Mouse (Mus musculus) midbrain, embryonic 11.5 days (tissue): ENCODE results near the gene 1110012L19Rik. TPM values are rescaled to one million over a fixed set of nuclear protein-coding genes. Genes with fewer than 3 reads are reported as not detected.
"Not testable (repeated sequence)": the region's sequence is repeated elsewhere in the genome, so short reads cannot be mapped to it uniquely, and the experiment has no call there.

Source experiments
- ATAC-seq: fragments of 200-750 bp; cut with Nextera tagmentation; 2 replicates; pipeline ENCODE4 v1.8.0; 2017; ENCODE audit warnings: moderate TSS enrichment, moderate library complexity; ENCODE audit not compliant: low FRiP score
- DNase-seq: peaks from one replicate; pipeline ENCODE4 v3.0.0; 2015; ENCODE audit warnings: low spot score; ENCODE audit errors: missing footprints
- H3K27ac ChIP-seq: fragments of 300-500 bp; sonication (generic); 2 replicates; pipeline ENCODE4 v1.5.1; 2014; ENCODE audit warnings: low read depth, low read length
- H3K27me3 ChIP-seq: fragments of 300-500 bp; sonication (generic); 2 replicates; pipeline ENCODE4 v1.6.1; 2014; ENCODE audit warnings: mild to moderate bottlenecking, low read length, moderate library complexity, mixed read lengths; ENCODE audit not compliant: control insufficient read depth, insufficient read depth
- H3K36me3 ChIP-seq: fragments of 300-500 bp; sonication (generic); 2 replicates; pipeline ENCODE4 v1.6.1; 2014; ENCODE audit warnings: mild to moderate bottlenecking, low read length, moderate library complexity, mixed read lengths; ENCODE audit not compliant: control insufficient read depth, insufficient read depth
- H3K4me1 ChIP-seq: fragments of 300-500 bp; sonication (generic); 2 replicates; pipeline ENCODE4 v1.6.1; 2014; ENCODE audit warnings: low read length; ENCODE audit not compliant: control insufficient read depth, insufficient read depth
- H3K4me2 ChIP-seq: fragments of 300-500 bp; sonication (generic); 2 replicates; pipeline ENCODE4 v1.6.1; 2014; ENCODE audit warnings: mild to moderate bottlenecking, moderate library complexity
- H3K4me3 ChIP-seq: fragments of 300-500 bp; sonication (generic); 2 replicates; pipeline ENCODE4 v1.5.1; 2014; ENCODE audit warnings: low read depth, low read length
- H3K9ac ChIP-seq: fragments of 300-500 bp; sonication (generic); 2 replicates; pipeline ENCODE4 v1.6.1; 2014; ENCODE audit warnings: low read length
- H3K9me3 ChIP-seq: fragments of 300-500 bp; sonication (generic); 2 replicates; pipeline ENCODE4 v1.6.1; 2016; ENCODE audit warnings: low read length; ENCODE audit not compliant: control insufficient read depth
- WGBS: fragments of 180-500 bp; shearing (Covaris S2); extraction: QIAGEN DNeasy Blood & Tissue Kit; methylation state at CpG from one replicate; pipeline ENCODE4 v1.1.7; 2014; 5-methylcytosine and 5-hydroxymethylcytosine counted together
- polyA plus RNA-seq: library from polyadenylated mRNA; unstranded; fragments of >200 nt; fragmentation: Nextera tagmentation; extraction: Ambion mirVana; gene quantifications from 2 replicates; pipeline ENCODE4 v1.2.1, GENCODE M21; 2014

Gene 1110012L19Rik
- polyA plus RNA-seq: 32.4 and 32.8 TPM in 2 replicates

GRCm38 (mm10) chrX:70385276-70385961 lies at the start of gene 1110012L19Rik:
1110012L19Rik (plus strand) TSS chrX:70385877.
- ATAC-seq: peak; percentile 95
- Histone ChIP-seq H3K9ac (peak within 1 kb of the TSS; percentile 73), H3K4me2 (peak within 1 kb of the TSS; percentile 46), H3K4me1 (peaks cover 2% of the 10 kb centered on the region; the same call in 1 of the 2 replicates), H3K4me3 (peak within 1 kb of the TSS; percentile 49), H3K9me3 (no peaks in the 10 kb centered on the region), H3K27ac (no peak within 1 kb of the TSS; the same call in 1 of the 2 replicates), H3K36me3 (no peaks in the 10 kb centered on the region), H3K27me3 (no peaks in the 10 kb centered on the region)
- 16% methylated on average over 22 of the region's 22 CpGs for WGBS
- peak; percentile 93 for DNase-seq

DNA sequence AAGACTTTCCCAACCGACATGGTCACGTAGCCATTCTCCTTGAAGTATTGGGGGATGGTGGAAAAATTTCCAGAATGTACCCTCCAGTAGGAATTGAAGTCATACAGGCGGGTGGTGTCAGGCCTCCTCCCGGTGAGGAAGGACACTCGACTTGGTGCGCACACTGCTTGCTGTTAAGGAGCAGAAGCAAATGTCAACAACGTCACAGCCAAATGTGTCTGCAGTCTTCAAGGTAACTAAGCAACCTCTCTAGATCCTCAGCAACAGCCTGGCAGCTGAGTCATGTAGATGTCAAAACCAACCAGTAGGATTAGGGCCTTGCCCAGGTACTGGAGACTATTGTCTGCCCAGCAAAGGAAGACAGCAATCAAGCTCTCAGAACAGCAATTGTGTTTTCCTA lies 22.7 kb upstream of the 1110012L19Rik start:
- no peak overlapping the region for H3K4me2 ChIP-seq
- DNase-seq (no peak), ATAC-seq (no peak)
- no peaks in the 10 kb centered on the region for H3K27me3 ChIP-seq
- H3K27ac ChIP-seq: no peak overlapping the region
- no peak overlapping the region for H3K4me3 ChIP-seq
- H3K9ac ChIP-seq: no peak overlapping the region
- WGBS: 88% methylated on average over 6 of the region's 7 CpGs
- H3K9me3 ChIP-seq: no peaks in the 10 kb centered on the region
- H3K36me3 ChIP-seq: no peaks in the 10 kb centered on the region
- no peaks in the 10 kb centered on the region for H3K4me1 ChIP-seq

- no peaks in the 10 kb centered on the region for H3K36me3 ChIP-seq
- H3K9me3 ChIP-seq: no peaks in the 10 kb centered on the region
- H3K9ac ChIP-seq: no peak overlapping the region
- no peaks in the 10 kb centered on the region for H3K27me3 ChIP-seq
- H3K4me3 ChIP-seq: no peak overlapping the region
- ATAC-seq (no peak), DNase-seq (no peak)
- 92% methylated on average over 5 of the region's 5 CpGs for WGBS
- no peak overlapping the region for H3K4me2 ChIP-seq
- H3K4me1 ChIP-seq: no peaks in the 10 kb centered on the region
- no peak overlapping the region for H3K27ac ChIP-seq
Observed at GRCm38 (mm10) chrX:70363446-70363845, 22.2 kb upstream of the 1110012L19Rik start.

DNA sequence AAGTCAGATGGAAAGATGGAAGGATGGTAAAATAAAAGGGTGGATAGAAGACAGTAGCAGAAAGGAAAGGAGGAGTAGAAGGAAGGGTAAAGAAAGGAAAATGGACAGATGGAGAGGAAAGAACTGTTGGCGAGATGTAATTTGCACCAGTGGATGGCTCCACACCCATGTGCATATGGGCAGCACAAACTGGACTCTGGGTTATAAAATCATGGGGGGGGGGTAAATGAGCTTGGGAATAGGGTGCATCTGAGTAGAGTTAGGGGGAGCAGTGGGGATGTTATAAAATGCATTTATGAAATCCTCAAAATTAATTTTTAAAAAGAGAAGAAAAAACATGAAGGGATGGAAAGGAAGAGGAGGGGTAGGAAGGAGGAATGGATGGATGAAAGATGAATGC lies 21.5 kb upstream of the 1110012L19Rik start:
- ATAC-seq (no peak), DNase-seq (no peak)
- H3K4me1 ChIP-seq: no peaks in the 10 kb centered on the region
- peak overlapping the region; percentile 63; the same call in 1 of the 2 replicates for H3K9ac ChIP-seq
- 75% methylated on average over 1 of the region's 1 CpGs for WGBS
- no peaks in the 10 kb centered on the region for H3K9me3 ChIP-seq
- no peaks in the 10 kb centered on the region for H3K27me3 ChIP-seq
- H3K4me3 ChIP-seq: peak overlapping the region; percentile 50
- peak overlapping the region; percentile 45 for H3K4me2 ChIP-seq
- no peak overlapping the region for H3K27ac ChIP-seq
- no peaks in the 10 kb centered on the region for H3K36me3 ChIP-seq

- ATAC-seq: peak; percentile 97
- H3K36me3 ChIP-seq: no peaks in the 10 kb centered on the region
- no peak within 1 kb of the TSS for H3K27ac ChIP-seq
Observed at GRCm38 (mm10) chrX:70364661-70365613, 20.7 kb upstream of the 1110012L19Rik start, which contains the start of gene Ids. Ids (minus strand) TSS chrX:70365084.

GRCm38 (mm10) chrX:70369758-70370157 lies 15.9 kb upstream of the 1110012L19Rik start:
- not testable (repeated sequence) for H3K9ac ChIP-seq, H3K4me3 ChIP-seq, H3K9me3 ChIP-seq, H3K27ac ChIP-seq, H3K4me2 ChIP-seq, H3K4me1 ChIP-seq, DNase-seq, ATAC-seq, H3K27me3 ChIP-seq, H3K36me3 ChIP-seq
- 33% methylated on average over 1 of the region's 6 CpGs for WGBS

More at GRCm38 (mm10) chrX:70364661-70365613, 20.7 kb upstream of the 1110012L19Rik start, which contains the start of gene Ids:
- no peaks in the 10 kb centered on the region for H3K4me1 ChIP-seq
- H3K4me3 ChIP-seq: peak within 1 kb of the TSS; percentile 50
- no peaks in the 10 kb centered on the region for H3K27me3 ChIP-seq
- H3K9ac ChIP-seq: peak within 1 kb of the TSS; percentile 63
- peak; percentile 94 for DNase-seq
- H3K9me3 ChIP-seq: no peaks in the 10 kb centered on the region
- WGBS: 26% methylated on average over 45 of the region's 45 CpGs
- H3K4me2 ChIP-seq: peak within 1 kb of the TSS; percentile 45

DNA sequence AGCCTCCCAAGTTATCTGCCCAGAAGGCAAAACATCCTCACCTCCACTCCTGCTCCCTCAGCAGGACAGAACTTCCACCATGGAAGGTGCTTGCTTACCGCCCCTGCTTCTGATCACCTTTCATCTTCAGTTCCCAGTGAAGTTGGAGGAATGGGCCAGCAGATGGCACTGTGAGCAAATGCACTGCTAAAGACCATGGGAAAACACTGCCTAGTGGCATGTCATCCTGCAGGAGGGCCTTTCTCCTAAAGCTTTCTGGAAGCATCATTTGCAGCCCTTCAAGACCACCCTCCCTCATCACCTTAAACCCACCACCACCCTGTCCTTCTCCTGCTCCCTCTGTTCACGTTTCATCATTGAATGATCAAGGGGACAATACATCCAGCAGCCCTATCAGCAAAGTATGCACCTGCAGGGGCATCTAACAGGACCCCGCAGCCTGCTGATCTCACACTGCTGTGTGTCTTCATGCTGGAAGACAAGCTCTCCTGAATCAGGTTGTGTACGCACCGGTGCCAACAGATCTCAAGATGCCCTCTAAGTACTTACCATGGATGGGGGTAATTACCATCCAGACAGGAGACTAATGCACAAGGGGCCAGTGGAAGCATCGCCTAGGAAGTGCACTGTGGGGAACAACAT lies 11.1 kb upstream of the 1110012L19Rik start:
- 71% methylated on average over 6 of the region's 6 CpGs for WGBS
- not testable (repeated sequence) for H3K27me3 ChIP-seq, H3K9me3 ChIP-seq, H3K4me3 ChIP-seq, H3K9ac ChIP-seq, H3K4me1 ChIP-seq, H3K36me3 ChIP-seq, DNase-seq, H3K27ac ChIP-seq, H3K4me2 ChIP-seq
- peak; percentile 66 for ATAC-seq

- 58% methylated on average over 3 of the region's 3 CpGs for WGBS
- ATAC-seq (no peak; the same call in 1 of the 2 replicates), DNase-seq (no peak)
- Histone ChIP-seq H3K4me1 (peaks cover 2% of the 10 kb centered on the region; the same call in 1 of the 2 replicates), H3K27ac (no peak overlapping the region), H3K9me3 (no peaks in the 10 kb centered on the region), H3K9ac (peak overlapping the region; percentile 73; the same call in 1 of the 2 replicates), H3K27me3 (no peaks in the 10 kb centered on the region), H3K36me3 (no peaks in the 10 kb centered on the region), H3K4me2 (peak overlapping the region; percentile 40), H3K4me3 (peak overlapping the region; percentile 49)
Observed at GRCm38 (mm10) chrX:70384917-70385275, 781 bp upstream of the 1110012L19Rik start.
